Mouse (Mus musculus) lung, postnatal 14 days (tissue): ENCODE results near the gene Olfr52.
"Not testable (repeated sequence)": the region's sequence is repeated elsewhere in the genome, so short reads cannot be mapped to it uniquely, and the experiment has no call there.

Experiments
- DNase-seq: peaks from one replicate; pipeline ENCODE4 v3.0.0; 2021

Gene Olfr52

GRCm38 (mm10) chr2:86185583-86185982 is at the start of gene Olfr52:
Gene Olfr52 (minus strand): TSS chr2:86185683.
- no peak for DNase-seq

DNA sequence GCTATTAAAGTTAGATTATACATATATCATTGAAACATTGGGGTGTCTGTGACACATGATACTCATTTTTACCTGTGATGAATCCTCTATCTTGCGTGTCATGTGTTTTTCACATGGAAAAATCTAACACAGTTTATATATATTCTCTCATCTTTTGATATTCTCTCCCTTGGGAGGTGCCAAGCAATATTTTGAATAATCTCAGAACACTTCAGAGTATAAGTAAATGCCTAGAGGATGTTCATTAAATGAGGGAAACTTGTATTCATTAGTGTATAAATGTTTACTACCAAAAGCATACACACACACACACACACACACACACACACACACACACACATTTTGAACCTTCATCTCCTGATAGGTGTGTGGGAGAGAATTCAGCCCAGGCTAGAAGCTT is 45.8 kb upstream of the Olfr52 start, which contains the start of gene Olfr1047:
Gene Olfr1047 (minus strand): TSS at position 101 of the 400 bp plus-strand sequence.
- no peak for DNase-seq

GRCm38 (mm10) chr2:86219214-86219613 is 33.7 kb upstream of the Olfr52 start, which contains the start of gene Olfr1046:
Gene Olfr1046 (minus strand): TSS chr2:86219314.
- no peak for DNase-seq

DNA sequence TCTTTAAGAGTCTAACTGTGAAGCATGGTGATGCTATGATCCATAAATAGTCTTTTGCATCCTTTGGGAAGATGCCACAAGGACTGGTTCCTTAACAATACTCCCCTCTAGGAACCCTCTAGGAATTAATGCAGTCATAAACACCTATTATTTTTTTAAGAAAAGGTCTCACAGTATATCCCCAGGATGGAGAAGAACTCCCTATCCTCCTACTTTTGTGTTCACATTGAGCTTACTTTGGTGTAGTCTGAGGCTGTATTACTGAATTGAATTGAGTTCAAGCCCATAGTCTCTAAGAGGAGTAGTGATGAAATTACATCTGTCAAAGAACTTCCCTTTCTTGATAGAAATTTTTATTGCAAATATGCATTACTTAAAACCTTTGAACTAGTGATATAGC is 17.4 kb upstream of the Olfr52 start, which contains the start of gene Olfr1045:
Gene Olfr1045 (minus strand): TSS at position 101 of the 400 bp plus-strand sequence.
- no peak for DNase-seq

- no peak for DNase-seq
Observed at GRCm38 (mm10) chr2:86195863-86196262, 10.4 kb upstream of the Olfr52 start.

DNA sequence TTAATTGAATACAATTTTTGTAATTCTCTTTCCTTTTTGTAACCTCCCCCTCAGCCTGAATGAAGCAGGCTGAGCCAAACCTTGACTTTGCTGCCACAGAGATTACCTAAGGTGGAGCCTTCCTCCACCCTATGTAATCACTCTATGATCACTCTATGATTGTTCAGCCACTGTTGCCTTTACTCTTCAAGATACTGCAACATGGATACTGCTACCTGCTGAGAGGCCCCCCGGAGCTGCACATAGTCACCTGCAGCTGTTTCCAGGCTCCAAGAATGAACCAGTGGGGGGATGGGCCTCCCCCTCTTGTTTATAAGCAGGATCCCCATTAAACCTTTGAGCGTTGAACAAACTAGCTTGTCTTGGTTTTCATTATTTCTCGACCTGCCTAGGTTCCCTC is 5.5 kb downstream of the Olfr52 start:
- DNase-seq, result no peak

- DNase-seq, result no peak
Observed at GRCm38 (mm10) chr2:86177720-86178119, 7.8 kb downstream of the Olfr52 start, which contains the start of gene Olfr1044. Gene Olfr1044 (minus strand): TSS chr2:86177820.

DNA sequence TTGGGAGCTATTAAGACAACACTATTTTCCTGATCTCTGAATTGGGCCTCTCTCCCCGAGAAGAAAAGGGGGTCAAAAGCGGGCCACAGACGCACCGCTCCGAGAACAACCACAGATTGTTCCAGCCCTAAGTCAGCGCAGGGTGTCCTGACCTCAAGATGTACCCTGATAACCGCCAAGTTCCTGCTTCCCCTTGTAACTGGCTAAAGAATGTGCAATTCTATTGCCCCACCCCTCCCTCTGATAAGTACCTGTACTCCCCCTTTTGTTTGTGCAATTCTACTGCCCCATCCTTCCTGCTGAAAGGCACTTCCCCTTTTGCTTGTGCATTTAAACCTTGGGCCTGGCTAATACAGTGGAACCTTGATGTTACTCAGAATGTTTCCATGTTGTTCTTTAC is 10.1 kb downstream of the Olfr52 start:
- not testable (repeated sequence) for DNase-seq

- DNase-seq, result no peak
Observed at GRCm38 (mm10) chr2:86167422-86167821, 18.1 kb downstream of the Olfr52 start, which contains the start of gene Olfr1043. Gene Olfr1043 (minus strand): TSS chr2:86167522.

DNA sequence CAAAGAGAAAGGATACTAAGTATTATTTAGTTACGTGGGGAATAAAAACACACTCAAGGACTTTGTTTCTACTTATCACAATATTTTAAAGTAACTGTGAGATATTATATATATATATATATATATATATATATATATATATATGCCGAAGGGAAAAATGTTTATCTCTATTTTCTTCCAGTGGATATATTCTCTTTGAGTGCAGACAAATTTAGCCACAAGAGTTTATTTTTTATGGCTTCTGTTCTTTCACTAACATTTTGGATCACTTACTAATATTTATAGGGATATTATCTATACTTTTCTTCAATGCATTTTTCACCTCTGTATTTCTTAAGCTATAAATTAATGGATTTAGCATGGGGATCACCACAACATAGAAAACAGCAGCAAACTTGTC is 23.7 kb downstream of the Olfr52 start, which contains the start of gene Olfr1042:
Gene Olfr1042 (minus strand): TSS at position 101 of the 400 bp plus-strand sequence.
- DNase-seq, result no peak

GRCm38 (mm10) chr2:86146632-86147031 is 38.9 kb downstream of the Olfr52 start, which contains the start of gene Olfr1040:
Gene Olfr1040 (minus strand): TSS chr2:86146732.
- no peak for DNase-seq

- DNase-seq, result no peak
Observed at GRCm38 (mm10) chr2:86135828-86136227, 49.7 kb downstream of the Olfr52 start, which contains the start of gene Olfr1039. Gene Olfr1039 (minus strand): TSS chr2:86135928.
